Mouse (Mus musculus): ENCODE data around the gene Arhgdia.

DNA sequence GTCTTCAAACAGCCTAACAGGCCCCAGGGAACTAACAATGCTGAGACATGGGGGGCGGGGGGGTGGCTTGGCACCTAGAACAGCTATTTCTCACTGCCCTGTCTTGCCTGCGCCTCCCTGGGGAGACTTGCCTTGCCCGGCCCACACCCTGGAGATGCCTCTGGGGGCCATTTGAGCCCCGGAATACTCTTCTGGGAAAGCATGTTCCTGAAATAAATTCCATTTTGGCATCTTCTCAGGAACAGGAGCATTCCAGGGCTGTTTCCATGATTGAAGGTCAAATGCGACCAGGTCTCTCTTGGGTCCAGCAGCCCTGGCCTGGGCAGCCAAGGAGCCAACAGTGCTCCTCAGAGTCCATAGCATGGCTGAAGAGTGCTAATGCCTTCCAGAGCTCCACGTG, 39.0 kb downstream of the Arhgdia start:
- TF ChIP-seq CTCF (IDR thresholded peaks at IDR 0.05; ENCODE audit: borderline replicate concordance, insufficient read depth, low read length) (no peak), POLR2A (IDR thresholded peaks at IDR 0.05; ENCODE audit: low read depth, low read length) (no peak)

All from embryonic fibroblast, embryonic 13.5 days (primary cell).